Mouse (Mus musculus) heart, postnatal 0 days (tissue): ENCODE measurements around the gene Lmo7. TPM values are rescaled to one million over a fixed set of nuclear protein-coding genes. Genes with fewer than 3 reads are reported as not detected.

Experiments used
- ATAC-seq: fragments of 200-750 bp; cut with Nextera tagmentation; 2 replicates; pipeline ENCODE4 v1.8.0; 2017; ENCODE audit warnings: low read depth, moderate number of reproducible peaks, moderate library complexity; ENCODE audit not compliant: insufficient read depth
- DNase-seq: peaks from one replicate; pipeline ENCODE4 v3.0.0-alpha.2; 2016; ENCODE audit warnings: low spot score
- H3K27ac ChIP-seq: fragments of 300-500 bp; sonication (generic); 2 replicates; pipeline ENCODE4 v1.5.1; 2014; ENCODE audit warnings: low read depth, mild to moderate bottlenecking
- H3K27me3 ChIP-seq: fragments of 300-500 bp; sonication (generic); 2 replicates; pipeline ENCODE4 v1.6.1; 2014; ENCODE audit warnings: low read length, mixed read lengths; ENCODE audit not compliant: control insufficient read depth, insufficient read depth
- H3K36me3 ChIP-seq: fragments of 300-500 bp; sonication (generic); replicated peaks from 2 replicates; pipeline ENCODE4 v1.6.1; 2014; ENCODE audit warnings: low read length, mixed read lengths; ENCODE audit not compliant: control insufficient read depth, insufficient read depth
- H3K4me1 ChIP-seq: fragments of 300-500 bp; sonication (generic); 2 replicates; pipeline ENCODE4 v1.6.1; 2014; ENCODE audit warnings: antibody characterized with exemption; ENCODE audit not compliant: control insufficient read depth, insufficient read depth
- H3K4me2 ChIP-seq: fragments of 300-500 bp; sonication (generic); 2 replicates; pipeline ENCODE4 v1.6.1; 2014; ENCODE audit warnings: low read depth, mild to moderate bottlenecking, low read length, moderate library complexity
- H3K4me3 ChIP-seq: fragments of 300-500 bp; sonication (generic); 2 replicates; pipeline ENCODE4 v1.5.1; 2014; ENCODE audit warnings: low read depth, low read length
- H3K9ac ChIP-seq: fragments of 300-500 bp; sonication (generic); replicated peaks from 2 replicates; pipeline ENCODE4 v1.6.1; 2014; ENCODE audit warnings: low read depth, low read length, mixed read lengths
- H3K9me3 ChIP-seq: fragments of 300-500 bp; sonication (generic); replicated peaks from 2 replicates; pipeline ENCODE4 v1.6.1; 2016; ENCODE audit warnings: low read length; ENCODE audit not compliant: control insufficient read depth
- CTCF ChIP-seq: IDR thresholded peaks from 2 replicates; pipeline ENCODE4 v1.5.1; 2016; ENCODE audit warnings: antibody characterized with exemption, control low read depth, low read depth
- EP300 ChIP-seq: IDR thresholded peaks from 2 replicates; pipeline ENCODE4 v1.6.1; 2016; ENCODE audit warnings: antibody characterized with exemption, low read depth
- WGBS: fragments of 180-500 bp; shearing (Covaris S2); extraction: QIAGEN DNeasy Blood & Tissue Kit; methylation state at CpG from one replicate; pipeline ENCODE4 v1.1.7; 2014; 5-methylcytosine and 5-hydroxymethylcytosine counted together
- polyA plus RNA-seq: library from polyadenylated mRNA; unstranded; fragments of >200 nt; fragmentation: Nextera tagmentation; extraction: Ambion mirVana; gene quantifications from 2 replicates; pipeline ENCODE4 v1.2.1, GENCODE M21; 2015
- total RNA-seq: library from RNA; depleted of rRNA; stranded (reverse); fragments of >200 nt; gene quantifications from 2 replicates; pipeline ENCODE4 v1.2.3, GENCODE M21; 2014; ENCODE audit warnings: low replicate concordance

The Lmo7 gene
- total and polyA plus RNA-seq, 2 experiments from 2014 or later = 169 to 308 TPM

- DNase-seq (peak; percentile 39), ATAC-seq (peak; percentile 65)
- Histone ChIP-seq H3K27ac (no peak overlapping the region), H3K27me3 (no peaks in the 10 kb centered on the region), H3K4me2 (peak overlapping the region; percentile 3; the same call in 1 of the 2 replicates), H3K9me3 (no peaks in the 10 kb centered on the region), H3K4me3 (no peak overlapping the region), H3K36me3 (no peaks in the 10 kb centered on the region), H3K4me1 (no peaks in the 10 kb centered on the region), H3K9ac (no peak overlapping the region)
- 46% methylated on average over 21 of the region's 21 CpGs for WGBS
- peak; percentile 78 for TF ChIP-seq CTCF
- TF ChIP-seq EP300 = no peak
Measured at GRCm38 (mm10) chr14:101946711-101947516, 217.2 kb downstream of the Lmo7 start.

GRCm38 (mm10) chr14:101949114-101949513 is 219.4 kb downstream of the Lmo7 start:
- TF ChIP-seq EP300 = no peak
- peak; percentile 76 for TF ChIP-seq CTCF
- Histone ChIP-seq H3K4me2 (no peak overlapping the region), H3K4me1 (no peaks in the 10 kb centered on the region), H3K36me3 (no peaks in the 10 kb centered on the region), H3K9me3 (no peaks in the 10 kb centered on the region), H3K27me3 (no peaks in the 10 kb centered on the region), H3K4me3 (no peak overlapping the region), H3K9ac (no peak overlapping the region), H3K27ac (no peak overlapping the region)
- 44% methylated on average over 2 of the region's 2 CpGs for WGBS
- ATAC-seq (peak; percentile 49; the same call in 1 of the 2 replicates), DNase-seq (peak; percentile 43)

- ATAC-seq (no peak), DNase-seq (no peak)
- 88% methylated on average over 6 of the region's 6 CpGs for WGBS
- H3K4me1 ChIP-seq = no peaks in the 10 kb centered on the region
- H3K4me2 ChIP-seq = no peak overlapping the region
- no peak overlapping the region for H3K4me3 ChIP-seq
- no peak overlapping the region for H3K27ac ChIP-seq
- TF ChIP-seq EP300 (no peak), CTCF (no peak)
- H3K36me3 ChIP-seq = no peaks in the 10 kb centered on the region
- no peaks in the 10 kb centered on the region for H3K27me3 ChIP-seq
- no peak overlapping the region for H3K9ac ChIP-seq
- no peaks in the 10 kb centered on the region for H3K9me3 ChIP-seq
Measured at GRCm38 (mm10) chr14:101951107-101951506, 221.3 kb downstream of the Lmo7 start.

GRCm38 (mm10) chr14:101953793-101954468 is 224.2 kb downstream of the Lmo7 start:
- no peaks in the 10 kb centered on the region for H3K9me3 ChIP-seq
- no peak overlapping the region for H3K27ac ChIP-seq
- no peak overlapping the region for H3K9ac ChIP-seq
- no peaks in the 10 kb centered on the region for H3K27me3 ChIP-seq
- no peak overlapping the region for H3K4me2 ChIP-seq
- no peaks in the 10 kb centered on the region for H3K4me1 ChIP-seq
- DNase-seq = no peak
- no peaks in the 10 kb centered on the region for H3K36me3 ChIP-seq
- TF ChIP-seq EP300 (no peak), CTCF (no peak)
- ATAC-seq = no peak
- H3K4me3 ChIP-seq = no peak overlapping the region
- 77% methylated on average over 9 of the region's 9 CpGs for WGBS

GRCm38 (mm10) chr14:101964381-101964780 is 234.6 kb downstream of the Lmo7 start:
- Histone ChIP-seq H3K27me3 (no peaks in the 10 kb centered on the region), H3K4me1 (no peaks in the 10 kb centered on the region), H3K4me2 (no peak overlapping the region), H3K27ac (no peak overlapping the region), H3K9me3 (no peaks in the 10 kb centered on the region), H3K9ac (no peak overlapping the region), H3K36me3 (no peaks in the 10 kb centered on the region), H3K4me3 (no peak overlapping the region)
- no peak for ATAC-seq
- 74% methylated on average over 6 of the region's 6 CpGs for whole genome bisulfite sequencing
- DNase-seq = no peak
- no peak for TF ChIP-seq CTCF
- TF ChIP-seq EP300 = no peak

- H3K9ac ChIP-seq = no peak overlapping the region
- ATAC-seq = no peak
- no peaks in the 10 kb centered on the region for H3K4me1 ChIP-seq
- DNase-seq = no peak
- 55% methylated on average over 1 of the region's 1 CpGs for WGBS
- no peak for TF ChIP-seq CTCF
- no peak for TF ChIP-seq EP300
- H3K36me3 ChIP-seq = no peaks in the 10 kb centered on the region
- no peaks in the 10 kb centered on the region for H3K27me3 ChIP-seq
- no peak overlapping the region for H3K27ac ChIP-seq
- H3K4me2 ChIP-seq = no peak overlapping the region
- H3K9me3 ChIP-seq = no peaks in the 10 kb centered on the region
- H3K4me3 ChIP-seq = no peak overlapping the region
Measured at GRCm38 (mm10) chr14:101964956-101965355, 235.2 kb downstream of the Lmo7 start.
